Mouse (Mus musculus) liver, embryonic 14.5 days (tissue): ENCODE results near the gene Cc2d1a. TPM values are rescaled to one million over a fixed set of nuclear protein-coding genes. Genes with fewer than 3 reads are reported as not detected.

ENCODE experiments used
- ATAC-seq: fragments of 200-750 bp; cut with Nextera tagmentation; 2 replicates; pipeline ENCODE4 v1.8.0; 2017; ENCODE audit warnings: moderate number of reproducible peaks, mild to moderate bottlenecking, moderate library complexity; ENCODE audit not compliant: insufficient read depth
- DNase-seq, 3 experiments: peaks; one replicate each; pipeline ENCODE4 v3.0.0-alpha.2; 2012 to 2013; ENCODE audit warnings: low read depth in 3 of 3, low spot score in 3 of 3
- H3K27ac ChIP-seq: fragments of 300-500 bp; sonication (generic); 2 replicates; pipeline ENCODE4 v1.5.1; 2014; ENCODE audit warnings: moderate library complexity, mild to moderate bottlenecking, control low read depth, inconsistent platforms
- H3K27me3 ChIP-seq: fragments of 300-500 bp; sonication (generic); 2 replicates; pipeline ENCODE4 v1.6.1; 2014; ENCODE audit warnings: mild to moderate bottlenecking, low read length, moderate library complexity; ENCODE audit not compliant: control insufficient read depth, insufficient read depth
- H3K36me3 ChIP-seq: fragments of 300-500 bp; sonication (generic); replicated peaks from 2 replicates; pipeline ENCODE4 v1.6.1; 2014; ENCODE audit warnings: low read depth; ENCODE audit not compliant: control insufficient read depth, insufficient read depth
- H3K4me1 ChIP-seq, 2 experiments: fragments of 200-500 bp in 1 of 2; fragments of 300-500 bp in 1 of 2; sonication (generic) in 1 of 2; replicated peaks; 2 replicates each; pipeline ENCODE4 v1.6.1; 2012 to 2014; ENCODE audit warnings: antibody characterized with exemption in 1 of 2, inconsistent platforms in 1 of 2, low read length in 1 of 2; ENCODE audit not compliant: control insufficient read depth in 2 of 2, insufficient read depth in 2 of 2
- H3K4me2 ChIP-seq: fragments of 300-500 bp; sonication (generic); 2 replicates; pipeline ENCODE4 v1.6.1; 2014; ENCODE audit warnings: low read depth, mild to moderate bottlenecking, control low read depth, moderate library complexity
- H3K4me3 ChIP-seq, 2 experiments: fragments of 200-500 bp in 1 of 2; fragments of 300-500 bp in 1 of 2; sonication (generic) in 1 of 2; 2 replicates each; pipeline ENCODE4 v1.5.1; 2012 to 2014; ENCODE audit warnings: low read depth in 2 of 2, low read length in 2 of 2, mild to moderate bottlenecking in 2 of 2, control low read depth in 1 of 2, inconsistent platforms in 1 of 2, moderate library complexity in 1 of 2; ENCODE audit not compliant: insufficient read depth in 1 of 2
- H3K9ac ChIP-seq: fragments of 300-500 bp; sonication (generic); replicated peaks from 2 replicates; pipeline ENCODE4 v1.6.1; 2014; ENCODE audit warnings: mild to moderate bottlenecking, control low read depth, moderate library complexity
- H3K9me3 ChIP-seq: fragments of 300-500 bp; sonication (generic); 2 replicates; pipeline ENCODE4 v1.6.1; 2016; ENCODE audit warnings: low read length, mixed read lengths; ENCODE audit not compliant: control insufficient read depth
- CTCF ChIP-seq: IDR thresholded peaks from 2 replicates; pipeline ENCODE4 v1.5.1; 2016; ENCODE audit warnings: antibody characterized with exemption, low read depth, control low read depth
- EP300 ChIP-seq: IDR thresholded peaks from 2 replicates; pipeline ENCODE4 v1.6.1; 2016; ENCODE audit warnings: antibody characterized with exemption, low read depth
- WGBS: fragments of 180-500 bp; shearing (Covaris S2); extraction: QIAGEN DNeasy Blood & Tissue Kit; methylation state at CpG from one replicate; pipeline ENCODE4 v1.1.7; 2014; ENCODE audit not compliant: insufficient replicate concordance; 5-methylcytosine and 5-hydroxymethylcytosine counted together
- polyA plus RNA-seq, 2 experiments: library from polyadenylated mRNA; depleted of rRNA in 1 of 2; stranded (reverse) in 1 of 2; unstranded in 1 of 2; fragments of >200 nt; fragmentation: Nextera tagmentation in 1 of 2; extraction: Ambion mirVana in 1 of 2; gene quantifications; 2 replicates each; pipeline versions ENCODE4 v1.2.1 to v1.2.3; 2012 to 2014

Gene Cc2d1a
- polyA plus RNA-seq, 2 experiments = 2.3 to 3.4 TPM

- Histone ChIP-seq H3K27ac (no peak overlapping the region), H3K4me3 (peak overlapping the region; percentile 53 to 58), H3K27me3 (peaks cover 26% of the 10 kb centered on the region), H3K9ac (peak overlapping the region; percentile 19; the same call in 1 of the 2 replicates), H3K36me3 (no peaks in the 10 kb centered on the region), H3K4me1 (peaks cover 0 to 16% of the 10 kb centered on the region in 2 experiments; a peak in 2 of 4 replicates), H3K9me3 (no peaks in the 10 kb centered on the region), H3K4me2 (peak overlapping the region; percentile 64)
- no peak for DNase-seq
- TF ChIP-seq EP300 (no peak), CTCF (no peak)
- WGBS = 22% methylated on average over 21 of the region's 21 CpGs
- ATAC-seq = no peak
Observed at GRCm38 (mm10) chr8:84184085-84185043, 36.6 kb upstream of the Cc2d1a start.

- Histone ChIP-seq H3K27me3 (peaks cover 26% of the 10 kb centered on the region), H3K9me3 (no peaks in the 10 kb centered on the region), H3K27ac (no peak overlapping the region), H3K4me1 (peaks cover 0 to 16% of the 10 kb centered on the region in 2 experiments; a peak in 2 of 4 replicates), H3K36me3 (no peaks in the 10 kb centered on the region), H3K4me2 (peak overlapping the region; percentile 64), H3K4me3 (peak overlapping the region; percentile 53 to 58), H3K9ac (peak overlapping the region; percentile 19)
- ATAC-seq = no peak
- no peak for TF ChIP-seq CTCF
- TF ChIP-seq EP300 = no peak
- DNase-seq = no peak
- WGBS = 2% methylated on average over 81 of the region's 87 CpGs
Observed at GRCm38 (mm10) chr8:84183261-84184084, 35.7 kb upstream of the Cc2d1a start.

GRCm38 (mm10) chr8:84182833-84183232 lies 35.1 kb upstream of the Cc2d1a start:
- ATAC-seq (no peak), DNase-seq (no peak)
- no peak overlapping the region for H3K9ac ChIP-seq
- H3K27me3 ChIP-seq = peaks cover 26% of the 10 kb centered on the region
- H3K4me1 ChIP-seq = peaks cover 0 to 16% of the 10 kb centered on the region in 2 experiments; a peak in 2 of 4 replicates
- WGBS = 37% methylated on average over 4 of the region's 4 CpGs
- H3K36me3 ChIP-seq = no peaks in the 10 kb centered on the region
- no peak overlapping the region for H3K27ac ChIP-seq
- TF ChIP-seq EP300 = no peak
- TF ChIP-seq CTCF = no peak
- H3K9me3 ChIP-seq = no peaks in the 10 kb centered on the region
- peak overlapping the region; percentile 64 for H3K4me2 ChIP-seq
- H3K4me3 ChIP-seq = peak overlapping the region in 1 of 2 experiments; percentile 53; a peak in 2 of 4 replicates

GRCm38 (mm10) chr8:84180530-84181190 lies 32.9 kb upstream of the Cc2d1a start:
- DNase-seq = no peak
- no peak overlapping the region for H3K9ac ChIP-seq
- peaks cover 0 to 12% of the 10 kb centered on the region in 2 experiments; a peak in 2 of 4 replicates for H3K4me1 ChIP-seq
- WGBS = 12% methylated on average over 16 of the region's 16 CpGs
- H3K27ac ChIP-seq = no peak overlapping the region
- no peak overlapping the region for H3K4me3 ChIP-seq
- TF ChIP-seq CTCF (0 out of 2 replicates have a peak, but pooled peaks have one; percentile 6), EP300 (no peak)
- peak overlapping the region; percentile 35; the same call in 1 of the 2 replicates for H3K4me2 ChIP-seq
- H3K9me3 ChIP-seq = no peaks in the 10 kb centered on the region
- peaks cover 26% of the 10 kb centered on the region for H3K27me3 ChIP-seq
- peak; percentile 54; the same call in 1 of the 2 replicates for ATAC-seq
- no peaks in the 10 kb centered on the region for H3K36me3 ChIP-seq
